Mouse (Mus musculus): ENCODE data around the gene Tnfsf13b.
A peak's percentile ranks its signal among the peaks of the same experiment; 100 is the strongest.

The Tnfsf13b gene

GRCm38 (mm10) chr8:10006156-10006985, at the start of gene Tnfsf13b:
TSS of gene Tnfsf13b (plus strand) at chr8:10006467.
- DNase-seq: no peak

- DNase-seq: no peak
Observed at GRCm38 (mm10) chr8:9958338-9958737, 47.9 kb upstream of the Tnfsf13b start.

DNA sequence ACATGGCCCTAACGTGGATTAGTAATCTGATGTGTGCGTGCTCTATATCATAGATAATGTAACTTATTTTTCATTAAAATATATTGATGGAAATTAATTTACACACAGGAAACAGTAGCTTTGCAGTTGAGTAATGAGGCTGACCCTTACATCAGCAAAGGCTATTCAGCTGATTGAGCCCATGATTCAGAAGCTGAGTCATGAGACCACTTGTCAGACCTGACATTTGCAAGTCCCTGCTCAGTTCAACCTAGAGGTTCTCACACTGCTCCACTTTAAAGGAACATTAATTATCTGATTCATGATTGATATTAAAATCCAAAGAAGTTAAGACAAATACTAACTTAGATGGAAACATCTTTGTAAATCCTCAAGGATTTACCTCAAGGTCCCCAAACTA, 46.3 kb upstream of the Tnfsf13b start:
- DNase-seq: no peak

GRCm38 (mm10) chr8:9971866-9972265, 34.4 kb upstream of the Tnfsf13b start:
- DNase-seq: no peak

DNA sequence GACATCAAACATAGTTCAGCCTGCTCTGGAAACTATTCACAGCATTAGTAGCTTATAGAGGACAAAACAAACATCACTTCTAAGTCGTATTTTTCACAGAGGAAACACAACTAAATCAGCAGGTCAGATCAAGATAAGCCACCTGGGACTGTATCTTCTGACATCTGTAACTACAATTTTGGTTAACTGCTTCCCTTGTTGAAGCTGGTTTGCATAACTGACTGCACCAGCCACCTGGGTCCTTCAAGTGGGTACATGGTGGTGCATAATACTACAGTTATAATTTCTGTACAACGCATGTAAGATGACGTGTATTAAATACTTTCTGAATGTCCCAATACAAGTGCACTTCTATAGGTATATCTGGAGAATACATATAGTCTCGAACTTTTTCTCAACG, 31.0 kb upstream of the Tnfsf13b start:
- no peak for DNase-seq

GRCm38 (mm10) chr8:9975898-9976611, 30.2 kb upstream of the Tnfsf13b start:
- DNase-seq: peak; percentile 99

- no peak for DNase-seq
Observed at GRCm38 (mm10) chr8:9977016-9977415, 29.3 kb upstream of the Tnfsf13b start.

GRCm38 (mm10) chr8:9977573-9978314, 28.5 kb upstream of the Tnfsf13b start, which contains the start of the genes Lig4 and Abhd13:
TSS of gene Lig4 (minus strand) at chr8:9977686.
TSS of gene Abhd13 (plus strand) at chr8:9977707.
- DNase-seq: peak; percentile 98

- peak; percentile 57 for DNase-seq
Observed at GRCm38 (mm10) chr8:9978475-9979230, 27.6 kb upstream of the Tnfsf13b start.

GRCm38 (mm10) chr8:9979746-9980145, 26.5 kb upstream of the Tnfsf13b start:
- DNase-seq: no peak

DNA sequence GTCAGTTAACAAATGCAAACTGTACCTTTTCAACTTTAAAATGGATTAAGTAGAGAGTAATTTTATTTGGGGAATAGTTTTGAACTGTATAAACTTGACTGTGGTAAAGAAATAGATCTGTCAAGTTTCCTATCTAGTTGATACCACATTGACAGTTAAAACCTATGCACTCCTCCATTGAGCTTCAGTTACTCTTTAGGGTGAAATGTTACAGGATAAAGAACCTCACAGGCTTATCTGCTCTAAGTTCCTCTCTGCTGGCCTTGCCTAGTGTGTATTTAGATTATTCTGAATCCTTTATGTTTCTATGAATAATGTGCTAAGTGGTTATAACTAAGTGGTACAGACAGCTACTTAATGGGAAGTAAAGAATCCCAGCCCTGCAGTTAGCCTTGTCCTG, 26.1 kb upstream of the Tnfsf13b start:
- DNase-seq: no peak

DNA sequence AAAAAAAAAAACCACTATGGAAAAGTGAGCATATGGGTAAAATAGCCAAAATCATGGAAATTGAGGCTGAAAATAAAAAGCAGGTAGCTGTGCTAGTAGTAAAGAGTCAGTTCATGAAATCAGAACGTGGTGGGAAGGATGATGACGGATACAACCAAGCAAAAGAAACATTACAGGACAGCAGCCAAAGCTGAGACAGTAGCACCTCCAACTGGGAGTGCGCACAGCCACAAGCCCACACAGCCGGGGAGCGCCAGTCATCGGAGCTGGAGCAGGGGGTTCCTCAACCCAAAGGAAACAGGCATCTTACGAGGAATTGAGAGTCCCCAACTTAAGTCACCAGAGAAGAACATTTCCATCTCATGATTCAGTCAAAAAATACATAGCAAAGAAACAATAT, 2.2 kb upstream of the Tnfsf13b start:
- DNase-seq: no peak

DNA sequence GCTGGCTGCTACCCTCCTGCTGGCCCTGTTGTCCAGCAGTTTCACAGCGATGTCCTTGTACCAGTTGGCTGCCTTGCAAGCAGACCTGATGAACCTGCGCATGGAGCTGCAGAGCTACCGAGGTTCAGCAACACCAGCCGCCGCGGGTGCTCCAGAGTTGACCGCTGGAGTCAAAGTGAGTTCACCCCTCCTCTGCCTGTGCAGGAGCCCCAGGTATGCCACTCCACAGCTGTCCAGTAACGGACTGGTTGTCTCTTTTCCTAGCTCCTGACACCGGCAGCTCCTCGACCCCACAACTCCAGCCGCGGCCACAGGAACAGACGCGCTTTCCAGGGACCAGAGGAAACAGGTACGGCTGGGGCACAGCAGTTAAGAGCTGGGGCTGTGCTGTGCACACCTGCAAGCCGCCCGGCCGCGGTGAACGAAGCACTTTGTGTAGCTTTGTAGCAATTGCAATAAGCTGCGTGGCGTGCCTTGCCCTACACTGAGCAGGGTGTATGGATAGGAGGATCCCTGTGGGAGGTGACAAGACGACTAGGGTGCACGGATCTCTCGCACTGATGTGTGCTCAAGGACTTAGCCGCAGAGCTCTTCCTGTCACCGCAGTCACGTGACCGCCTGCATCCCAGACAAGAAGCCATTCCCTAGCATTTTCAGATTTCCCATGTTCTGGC, 856 bp downstream of the Tnfsf13b start:
- peak; percentile 48 for DNase-seq

GRCm38 (mm10) chr8:10007660-10008028, 1.4 kb downstream of the Tnfsf13b start:
- DNase-seq: no peak

DNA sequence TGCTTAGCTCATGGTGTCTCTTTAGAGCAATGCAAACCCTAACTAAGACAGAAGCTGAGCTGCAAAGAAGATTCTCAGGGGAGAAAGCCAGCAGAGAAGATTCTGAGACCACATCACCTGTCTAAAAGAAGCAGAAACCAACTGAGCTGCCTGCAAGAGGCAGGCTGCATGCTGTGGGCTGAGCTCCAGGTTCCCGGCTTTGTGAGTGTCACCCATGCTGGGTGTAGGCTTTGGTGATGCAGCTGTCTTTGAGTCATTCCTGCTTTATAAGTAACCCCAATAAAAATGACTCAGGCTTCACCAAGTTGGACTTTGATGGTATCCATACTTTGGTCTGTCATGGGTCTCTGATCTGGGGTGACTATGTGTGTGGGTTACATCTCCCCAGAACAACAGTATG, 10.0 kb downstream of the Tnfsf13b start:
- no peak for DNase-seq

- no peak for DNase-seq
Observed at GRCm38 (mm10) chr8:10017231-10017630, 11.0 kb downstream of the Tnfsf13b start.

- DNase-seq: no peak
Observed at GRCm38 (mm10) chr8:10030320-10031060, 24.2 kb downstream of the Tnfsf13b start.

DNA sequence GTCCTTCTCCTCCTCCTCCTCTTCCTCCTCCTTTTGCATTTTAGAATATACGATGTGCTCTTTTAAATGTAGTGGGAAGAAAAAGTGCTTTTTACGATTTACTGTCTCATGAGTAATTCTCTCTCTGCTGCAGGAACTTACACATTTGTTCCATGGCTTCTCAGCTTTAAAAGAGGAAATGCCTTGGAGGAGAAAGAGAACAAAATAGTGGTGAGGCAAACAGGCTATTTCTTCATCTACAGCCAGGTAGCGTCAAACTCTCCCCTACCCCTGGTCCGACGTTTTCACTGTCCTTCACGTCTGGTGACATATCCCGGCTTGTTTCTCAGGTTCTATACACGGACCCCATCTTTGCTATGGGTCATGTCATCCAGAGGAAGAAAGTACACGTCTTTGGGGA, 24.9 kb downstream of the Tnfsf13b start:
- DNase-seq: no peak

DNA sequence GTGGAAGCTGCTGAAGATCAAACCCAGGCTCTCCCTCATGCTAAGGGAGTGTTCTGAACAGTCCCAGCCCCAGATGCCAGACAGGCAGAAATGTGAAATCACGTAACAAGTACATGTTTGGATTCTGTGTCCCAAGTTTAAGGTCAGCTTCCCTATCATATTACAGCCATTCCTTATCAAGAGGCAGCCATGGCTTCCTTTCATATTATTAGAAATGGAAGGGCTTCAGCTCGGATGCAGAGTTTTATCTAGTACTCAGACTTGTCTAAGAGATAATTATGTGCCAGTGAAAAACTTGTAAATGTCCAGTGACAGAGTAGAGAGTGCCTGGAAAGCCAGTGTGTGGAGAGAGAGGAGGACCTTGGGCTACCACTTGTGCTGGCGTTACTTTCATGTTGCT, 34.6 kb downstream of the Tnfsf13b start:
- DNase-seq: no peak

- peak; percentile 46 for DNase-seq
Observed at GRCm38 (mm10) chr8:10043842-10044510, 37.7 kb downstream of the Tnfsf13b start.

- DNase-seq: no peak
Observed at GRCm38 (mm10) chr8:10045743-10046142, 39.5 kb downstream of the Tnfsf13b start.
